Mouse (Mus musculus): ENCODE measurements at regions not wholly inside any gene's neighbourhood (a gene's known extent, or its start where the extent isn't known, plus 50 kb on each side); places are given as distances from the start of the nearest gene placed in this dataset.
A peak's percentile ranks its signal among the peaks of the same experiment; 100 is the strongest.

GRCm38 (mm10) chr2:59420496-59420895 lies 64.0 kb upstream of the Dapl1 start:
- Histone ChIP-seq H3K27ac (replicated peaks; ENCODE audit: insufficient read depth, low read depth, low read length) (no peak overlapping the region), H3K4me3 (ENCODE audit: insufficient read depth, low read depth, low read length) (no peak overlapping the region), H3K4me1 (ENCODE audit: control insufficient read depth, insufficient read depth, low read length) (no peaks in the 10 kb centered on the region), H3K36me3 (ENCODE audit: control insufficient read depth, insufficient read depth, low read length) (no peaks in the 10 kb centered on the region), H3K79me2 (ENCODE audit: control insufficient read depth, insufficient read depth, low read length) (no peaks in the 10 kb centered on the region), H3K27me3 (ENCODE audit: control insufficient read depth, insufficient read depth, low read length) (no peaks in the 10 kb centered on the region), H3K9ac (ENCODE audit: low read depth, low read length) (no peak overlapping the region)
- DNase-seq (ENCODE audit: extremely low read depth, low read depth, low spot score), result no peak
- TF ChIP-seq CTCF (IDR thresholded peaks at IDR 0.05; ENCODE audit: low read depth, low read length) (no peak), POLR2A (IDR thresholded peaks at IDR 0.05; ENCODE audit: extremely low read depth, insufficient read depth, low read length) (no peak)
- WGBS, result 54% methylated on average over 5 of the region's 5 CpGs

GRCm38 (mm10) chr2:59422291-59423242 lies 61.9 kb upstream of the Dapl1 start:
- 82% methylated on average over 10 of the region's 10 CpGs for WGBS
- Histone ChIP-seq H3K36me3 (ENCODE audit: control insufficient read depth, insufficient read depth, low read length) (no peaks in the 10 kb centered on the region), H3K27me3 (ENCODE audit: control insufficient read depth, insufficient read depth, low read length) (no peaks in the 10 kb centered on the region), H3K9ac (ENCODE audit: low read depth, low read length) (no peak overlapping the region), H3K4me1 (ENCODE audit: control insufficient read depth, insufficient read depth, low read length) (no peaks in the 10 kb centered on the region), H3K27ac (replicated peaks; ENCODE audit: insufficient read depth, low read depth, low read length) (no peak overlapping the region), H3K4me3 (ENCODE audit: insufficient read depth, low read depth, low read length) (no peak overlapping the region), H3K79me2 (ENCODE audit: control insufficient read depth, insufficient read depth, low read length) (no peaks in the 10 kb centered on the region)
- DNase-seq (ENCODE audit: extremely low read depth, low read depth, low spot score), result no peak
- TF ChIP-seq CTCF (IDR thresholded peaks at IDR 0.05; ENCODE audit: low read depth, low read length), result no peak
- no peak for TF ChIP-seq POLR2A (IDR thresholded peaks at IDR 0.05; ENCODE audit: extremely low read depth, insufficient read depth, low read length)

- no peaks in the 10 kb centered on the region for H3K36me3 ChIP-seq (ENCODE audit: control insufficient read depth, insufficient read depth, low read length)
- H3K9ac ChIP-seq (ENCODE audit: low read depth, low read length), result no peak overlapping the region
- H3K4me3 ChIP-seq (ENCODE audit: insufficient read depth, low read depth, low read length), result no peak overlapping the region
- 43% methylated on average over 2 of the region's 2 CpGs for WGBS
- no peaks in the 10 kb centered on the region for H3K4me1 ChIP-seq (ENCODE audit: control insufficient read depth, insufficient read depth, low read length)
- TF ChIP-seq POLR2A (IDR thresholded peaks at IDR 0.05; ENCODE audit: extremely low read depth, insufficient read depth, low read length) (no peak), CTCF (IDR thresholded peaks at IDR 0.05; ENCODE audit: low read depth, low read length) (no peak)
- no peaks in the 10 kb centered on the region for H3K27me3 ChIP-seq (ENCODE audit: control insufficient read depth, insufficient read depth, low read length)
- H3K27ac ChIP-seq (replicated peaks; ENCODE audit: insufficient read depth, low read depth, low read length), result no peak overlapping the region
- DNase-seq (ENCODE audit: extremely low read depth, low read depth, low spot score), result no peak
- H3K79me2 ChIP-seq (ENCODE audit: control insufficient read depth, insufficient read depth, low read length), result no peaks in the 10 kb centered on the region
Measured at GRCm38 (mm10) chr2:59424205-59424604, 60.2 kb upstream of the Dapl1 start.

- Histone ChIP-seq H3K9ac (ENCODE audit: low read depth, low read length) (no peak overlapping the region), H3K4me1 (ENCODE audit: control insufficient read depth, insufficient read depth, low read length) (no peaks in the 10 kb centered on the region), H3K79me2 (ENCODE audit: control insufficient read depth, insufficient read depth, low read length) (no peaks in the 10 kb centered on the region), H3K27me3 (ENCODE audit: control insufficient read depth, insufficient read depth, low read length) (no peaks in the 10 kb centered on the region), H3K36me3 (ENCODE audit: control insufficient read depth, insufficient read depth, low read length) (no peaks in the 10 kb centered on the region), H3K4me3 (ENCODE audit: insufficient read depth, low read depth, low read length) (no peak overlapping the region), H3K27ac (replicated peaks; ENCODE audit: insufficient read depth, low read depth, low read length) (no peak overlapping the region)
- 52% methylated on average over 5 of the region's 5 CpGs for WGBS
- TF ChIP-seq CTCF (IDR thresholded peaks at IDR 0.05; ENCODE audit: low read depth, low read length) (0 out of 2 replicates have a peak, but pooled peaks have one; percentile 18), POLR2A (IDR thresholded peaks at IDR 0.05; ENCODE audit: extremely low read depth, insufficient read depth, low read length) (no peak)
- DNase-seq (ENCODE audit: extremely low read depth, low read depth, low spot score), result no peak
Measured at GRCm38 (mm10) chr2:59424729-59425128, 59.7 kb upstream of the Dapl1 start.

- Histone ChIP-seq H3K4me3 (ENCODE audit: insufficient read depth, low read depth, low read length) (no peak overlapping the region), H3K27me3 (ENCODE audit: control insufficient read depth, insufficient read depth, low read length) (no peaks in the 10 kb centered on the region), H3K79me2 (ENCODE audit: control insufficient read depth, insufficient read depth, low read length) (no peaks in the 10 kb centered on the region), H3K9ac (ENCODE audit: low read depth, low read length) (no peak overlapping the region), H3K4me1 (ENCODE audit: control insufficient read depth, insufficient read depth, low read length) (no peaks in the 10 kb centered on the region), H3K36me3 (ENCODE audit: control insufficient read depth, insufficient read depth, low read length) (no peaks in the 10 kb centered on the region), H3K27ac (replicated peaks; ENCODE audit: insufficient read depth, low read depth, low read length) (no peak overlapping the region)
- WGBS, result 84% methylated on average over 4 of the region's 4 CpGs
- TF ChIP-seq POLR2A (IDR thresholded peaks at IDR 0.05; ENCODE audit: extremely low read depth, insufficient read depth, low read length), result no peak
- no peak for TF ChIP-seq CTCF (IDR thresholded peaks at IDR 0.05; ENCODE audit: low read depth, low read length)
- DNase-seq (ENCODE audit: extremely low read depth, low read depth, low spot score), result no peak
Measured at GRCm38 (mm10) chr2:59425876-59426275, 58.6 kb upstream of the Dapl1 start.

- H3K27me3 ChIP-seq (ENCODE audit: control insufficient read depth, insufficient read depth, low read length), result no peaks in the 10 kb centered on the region
- no peak overlapping the region for H3K9ac ChIP-seq (ENCODE audit: low read depth, low read length)
- no peak overlapping the region for H3K4me3 ChIP-seq (ENCODE audit: insufficient read depth, low read depth, low read length)
- no peaks in the 10 kb centered on the region for H3K4me1 ChIP-seq (ENCODE audit: control insufficient read depth, insufficient read depth, low read length)
- WGBS, result 89% methylated on average over 5 of the region's 5 CpGs
- TF ChIP-seq CTCF (IDR thresholded peaks at IDR 0.05; ENCODE audit: low read depth, low read length) (no peak), POLR2A (IDR thresholded peaks at IDR 0.05; ENCODE audit: extremely low read depth, insufficient read depth, low read length) (no peak)
- H3K79me2 ChIP-seq (ENCODE audit: control insufficient read depth, insufficient read depth, low read length), result no peaks in the 10 kb centered on the region
- no peak overlapping the region for H3K27ac ChIP-seq (replicated peaks; ENCODE audit: insufficient read depth, low read depth, low read length)
- no peaks in the 10 kb centered on the region for H3K36me3 ChIP-seq (ENCODE audit: control insufficient read depth, insufficient read depth, low read length)
- no peak for DNase-seq (ENCODE audit: extremely low read depth, low read depth, low spot score)
Measured at GRCm38 (mm10) chr2:59431466-59431865, 53.0 kb upstream of the Dapl1 start.

Measured in liver, adult 2 months (tissue).